Mouse (Mus musculus) liver, postnatal 0 days (tissue): ENCODE results near the gene Six5. TPM values are rescaled to one million over a fixed set of nuclear protein-coding genes. Genes with fewer than 3 reads are reported as not detected.
"Not testable (repeated sequence)": the region's sequence is repeated elsewhere in the genome, so short reads cannot be mapped to it uniquely, and the experiment has no call there.

Experiments
- ATAC-seq: fragments of 200-750 bp; cut with Nextera tagmentation; 2 replicates; pipeline ENCODE4 v1.8.0; 2017; ENCODE audit warnings: mild to moderate bottlenecking, moderate library complexity
- DNase-seq: peaks from one replicate; pipeline ENCODE4 v3.0.0-alpha.2; 2016
- H3K27ac ChIP-seq: fragments of 300-500 bp; sonication (generic); 2 replicates; pipeline ENCODE4 v1.5.1; 2014; ENCODE audit warnings: antibody characterized with exemption, moderate library complexity, mild to moderate bottlenecking, low read depth
- H3K27me3 ChIP-seq: fragments of 300-500 bp; sonication (generic); 2 replicates; pipeline ENCODE4 v1.6.1; 2014; ENCODE audit warnings: low read length, control low read depth, mixed read lengths; ENCODE audit not compliant: insufficient read depth
- H3K36me3 ChIP-seq: fragments of 300-500 bp; sonication (generic); replicated peaks from 2 replicates; pipeline ENCODE4 v1.6.1; 2014; ENCODE audit warnings: mild to moderate bottlenecking, control low read depth, low read length, moderate library complexity, mixed read lengths; ENCODE audit not compliant: insufficient read depth
- H3K4me1 ChIP-seq: fragments of 300-500 bp; sonication (generic); 2 replicates; pipeline ENCODE4 v1.6.1; 2014; ENCODE audit warnings: antibody characterized with exemption, mild to moderate bottlenecking, control low read depth; ENCODE audit not compliant: insufficient read depth
- H3K4me2 ChIP-seq: fragments of 300-500 bp; sonication (generic); 2 replicates; pipeline ENCODE4 v1.6.1; 2014; ENCODE audit warnings: low read depth, mild to moderate bottlenecking, low read length, moderate library complexity, mixed read lengths
- H3K4me3 ChIP-seq: fragments of 300-500 bp; sonication (generic); 2 replicates; pipeline ENCODE4 v1.5.1; 2014; ENCODE audit warnings: low read depth, low read length
- H3K9ac ChIP-seq: fragments of 300-500 bp; sonication (generic); replicated peaks from 2 replicates; pipeline ENCODE4 v1.6.1; 2014; ENCODE audit warnings: mild to moderate bottlenecking, moderate library complexity
- H3K9me3 ChIP-seq: fragments of 300-500 bp; sonication (generic); 2 replicates; pipeline ENCODE4 v1.6.1; 2016; ENCODE audit warnings: mild to moderate bottlenecking, control low read depth, low read length, mixed read lengths
- CTCF ChIP-seq: sonication (generic); IDR thresholded peaks from 2 replicates; pipeline ENCODE4 v1.5.1; 2016; ENCODE audit warnings: antibody characterized with exemption, low read depth
- EP300 ChIP-seq: IDR thresholded peaks from 2 replicates; pipeline ENCODE4 v1.6.1; 2016; ENCODE audit warnings: antibody characterized with exemption, low read depth, mild to moderate bottlenecking
- WGBS: fragments of 180-500 bp; shearing (Covaris S2); extraction: QIAGEN DNeasy Blood & Tissue Kit; methylation state at CpG from one replicate; pipeline ENCODE4 v1.1.7; 2014; ENCODE audit not compliant: insufficient replicate concordance; 5-methylcytosine and 5-hydroxymethylcytosine counted together
- polyA plus RNA-seq: library from polyadenylated mRNA; unstranded; fragments of >200 nt; fragmentation: Nextera tagmentation; extraction: Ambion mirVana; gene quantifications from 2 replicates; pipeline ENCODE4 v1.2.1, GENCODE M21; 2015

Six5 gene
- polyA plus RNA-seq, 1 experiment from 2014 or later = 0.78 TPM

- no peak for ATAC-seq
- no peak for TF ChIP-seq CTCF
- TF ChIP-seq EP300 = no peak
- no peak overlapping the region for H3K27ac ChIP-seq
- no peak for DNase-seq
- H3K4me1 ChIP-seq = no peaks in the 10 kb centered on the region
- H3K36me3 ChIP-seq = no peaks in the 10 kb centered on the region; the same call in 1 of the 2 replicates
- WGBS = 75% methylated on average over 10 of the region's 10 CpGs
- H3K9me3 ChIP-seq = no peaks in the 10 kb centered on the region
- H3K9ac ChIP-seq = no peak overlapping the region
- H3K4me3 ChIP-seq = no peak overlapping the region
- H3K4me2 ChIP-seq = no peak overlapping the region
- no peaks in the 10 kb centered on the region for H3K27me3 ChIP-seq
These were observed 37.0 kb upstream of the Six5 start for GRCm38 (mm10) chr7:19057405-19057804.

GRCm38 (mm10) chr7:19065896-19066295 is 28.5 kb upstream of the Six5 start:
- ATAC-seq (no peak), DNase-seq (peak; percentile 13)
- Histone ChIP-seq H3K27ac (no peak overlapping the region), H3K4me3 (no peak overlapping the region), H3K4me2 (no peak overlapping the region), H3K4me1 (no peaks in the 10 kb centered on the region), H3K27me3 (peaks cover 37% of the 10 kb centered on the region), H3K9me3 (no peaks in the 10 kb centered on the region), H3K9ac (no peak overlapping the region), H3K36me3 (no peaks in the 10 kb centered on the region)
- TF ChIP-seq CTCF (no peak), EP300 (no peak)
- WGBS = 47% methylated on average over 12 of the region's 13 CpGs

GRCm38 (mm10) chr7:19067063-19067462 is 27.3 kb upstream of the Six5 start:
- H3K36me3 ChIP-seq = no peaks in the 10 kb centered on the region
- H3K4me1 ChIP-seq = no peaks in the 10 kb centered on the region
- H3K9ac ChIP-seq = no peak overlapping the region
- H3K9me3 ChIP-seq = no peaks in the 10 kb centered on the region
- DNase-seq = no peak
- whole genome bisulfite sequencing = 36% methylated on average over 14 of the region's 14 CpGs
- no peak overlapping the region for H3K4me2 ChIP-seq
- no peak overlapping the region for H3K4me3 ChIP-seq
- TF ChIP-seq CTCF (no peak), EP300 (no peak)
- peaks cover 37% of the 10 kb centered on the region for H3K27me3 ChIP-seq
- H3K27ac ChIP-seq = no peak overlapping the region
- no peak for ATAC-seq

- H3K36me3 ChIP-seq = no peaks in the 10 kb centered on the region
- TF ChIP-seq EP300 (no peak), CTCF (no peak)
- H3K4me2 ChIP-seq = no peak overlapping the region
- no peak for DNase-seq
- no peak overlapping the region for H3K27ac ChIP-seq
- peaks cover 41% of the 10 kb centered on the region for H3K27me3 ChIP-seq
- no peak overlapping the region for H3K4me3 ChIP-seq
- no peaks in the 10 kb centered on the region for H3K4me1 ChIP-seq
- WGBS = 62% methylated on average over 13 of the region's 14 CpGs
- ATAC-seq = no peak
- no peak overlapping the region for H3K9ac ChIP-seq
- no peaks in the 10 kb centered on the region for H3K9me3 ChIP-seq
These were observed 26.5 kb upstream of the Six5 start for GRCm38 (mm10) chr7:19067935-19068334.

- H3K9ac ChIP-seq = no peak overlapping the region
- H3K36me3 ChIP-seq = no peaks in the 10 kb centered on the region
- DNase-seq (peak; percentile 84), ATAC-seq (no peak)
- H3K27me3 ChIP-seq = peaks cover 47% of the 10 kb centered on the region
- H3K4me3 ChIP-seq = no peak overlapping the region
- no peaks in the 10 kb centered on the region for H3K9me3 ChIP-seq
- H3K27ac ChIP-seq = no peak overlapping the region
- TF ChIP-seq EP300 (no peak), CTCF (peak; percentile 86)
- no peak overlapping the region for H3K4me2 ChIP-seq
- WGBS = 5% methylated on average over 2 of the region's 2 CpGs
- H3K4me1 ChIP-seq = no peaks in the 10 kb centered on the region
These were observed 25.7 kb upstream of the Six5 start for GRCm38 (mm10) chr7:19068707-19069106.

GRCm38 (mm10) chr7:19069500-19069899 is 24.9 kb upstream of the Six5 start:
- H3K27ac ChIP-seq = no peak overlapping the region
- H3K4me1 ChIP-seq = no peaks in the 10 kb centered on the region
- TF ChIP-seq EP300 (no peak), CTCF (peak; percentile 74)
- ATAC-seq = no peak
- peaks cover 53% of the 10 kb centered on the region for H3K27me3 ChIP-seq
- H3K9ac ChIP-seq = no peak overlapping the region
- peak; percentile 58 for DNase-seq
- H3K36me3 ChIP-seq = no peaks in the 10 kb centered on the region
- WGBS = 46% methylated on average over 3 of the region's 3 CpGs
- H3K9me3 ChIP-seq = no peaks in the 10 kb centered on the region
- H3K4me2 ChIP-seq = no peak overlapping the region
- H3K4me3 ChIP-seq = no peak overlapping the region

GRCm38 (mm10) chr7:19071024-19071423 is 23.4 kb upstream of the Six5 start:
- H3K9me3 ChIP-seq, H3K36me3 ChIP-seq, H3K4me3 ChIP-seq, H3K4me1 ChIP-seq, ATAC-seq, H3K4me2 ChIP-seq, H3K9ac ChIP-seq, DNase-seq, H3K27ac ChIP-seq: not testable (repeated sequence)
- WGBS = 42% methylated on average over 3 of the region's 3 CpGs
- peak; percentile 46 for TF ChIP-seq CTCF
- peaks cover 42% of the 10 kb centered on the region for H3K27me3 ChIP-seq
